In the genomic region with DNA sequence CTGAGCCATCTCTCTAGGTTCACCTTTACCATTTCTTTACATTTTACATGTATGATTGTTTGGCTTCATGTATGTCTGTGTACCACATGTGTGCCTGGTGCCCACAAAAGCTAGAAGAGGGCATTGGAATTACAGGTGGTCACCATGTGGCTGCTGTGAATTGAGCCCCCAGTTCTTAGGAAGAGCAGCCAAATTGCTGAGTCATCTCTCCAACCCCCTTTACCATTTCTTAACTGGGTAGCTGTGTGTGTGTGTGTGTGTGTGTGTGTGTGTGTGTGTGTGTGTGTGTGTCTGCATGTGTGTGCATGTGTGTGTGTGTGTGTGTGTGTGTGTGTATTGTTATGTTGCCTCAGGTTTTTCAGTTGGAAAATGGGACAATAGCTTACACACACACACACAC, we compare ENCODE assay signal across 29 mouse cellular contexts.
"Had no signal": no experiment of that assay in that cellular context is flagged by ENCODE, and none has a peak within 500 bp of the region (broad histone marks: within the 10 kb centered on the region; RNA-seq: fewer than 3 reads in every experiment).

No protein-coding gene starts in this region.

- H3K9ac ChIP-seq: heart, embryonic 13.5 days; heart, embryonic 15.5 days; hindbrain, embryonic 13.5 days; hindbrain, embryonic 15.5 days; kidney, embryonic 15.5 days; limb, embryonic 12.5 days; liver, embryonic 13.5 days; liver, embryonic 15.5 days had no signal

- H3K27me3 ChIP-seq: heart, embryonic 13.5 days; heart, embryonic 15.5 days; hindbrain, embryonic 13.5 days; hindbrain, embryonic 15.5 days; kidney, embryonic 15.5 days; limb, embryonic 12.5 days; liver, embryonic 13.5 days; liver, embryonic 15.5 days had no signal

- ATAC-seq: hindbrain, postnatal 0 days; intestine, embryonic 16.5 days had no signal

- H3K9me3 ChIP-seq: heart, embryonic 13.5 days; heart, embryonic 15.5 days; hindbrain, embryonic 13.5 days; hindbrain, embryonic 15.5 days; kidney, embryonic 15.5 days; limb, embryonic 12.5 days; liver, embryonic 13.5 days; liver, embryonic 15.5 days had no signal

- H3K4me1 ChIP-seq: hindbrain, embryonic 13.5 days; hindbrain, embryonic 15.5 days had no signal

- H3K4me2 ChIP-seq: heart, embryonic 11.5 days; heart, embryonic 13.5 days; heart, embryonic 15.5 days; hindbrain, embryonic 13.5 days; hindbrain, embryonic 15.5 days; kidney, embryonic 15.5 days; limb, embryonic 12.5 days; liver, embryonic 11.5 days; liver, embryonic 13.5 days; liver, embryonic 15.5 days had no signal

- H3K4me3 ChIP-seq: gastrocnemius, adult 2 months; heart, adult 2 months; heart, embryonic 13.5 days; heart, embryonic 15.5 days; hindbrain, embryonic 13.5 days; hindbrain, embryonic 15.5 days; kidney, embryonic 15.5 days; limb, embryonic 12.5 days; liver, embryonic 13.5 days; liver, embryonic 15.5 days had no signal

- H3K36me3 ChIP-seq: heart, embryonic 13.5 days; heart, embryonic 15.5 days; hindbrain, embryonic 15.5 days; kidney, embryonic 15.5 days; limb, embryonic 12.5 days; liver, embryonic 13.5 days; liver, embryonic 15.5 days had no signal

- H3K27ac ChIP-seq: gastrocnemius, adult 2 months; heart, adult 2 months; heart, embryonic 13.5 days; heart, embryonic 15.5 days; hindbrain, embryonic 13.5 days; hindbrain, embryonic 15.5 days; hindbrain, postnatal 0 days; kidney, embryonic 15.5 days; kidney, postnatal 0 days; limb, embryonic 12.5 days; liver, embryonic 13.5 days; liver, embryonic 15.5 days had no signal

- DNase-seq: gastrocnemius, adult 2 months; gastrocnemius, postnatal 10 days; gastrocnemius, postnatal 25 days; heart, adult 11 months; heart, adult 2 months; heart, postnatal 14 days; heart, postnatal 36 days; kidney, adult 11 months; kidney, adult 2 months; kidney, adult 9 months; kidney, postnatal 14 days; kidney, postnatal 36 days; layer of hippocampus, adult 9-11 months; layer of hippocampus, postnatal 36 days; left cerebral cortex, postnatal 4 days; liver; liver, embryonic 13.5 days had no signal
